Mouse (Mus musculus): ENCODE measurements around the gene Yy1. TPM values are rescaled to one million over a fixed set of nuclear protein-coding genes. Genes with fewer than 3 reads are reported as not detected.

Yy1 gene
- polyA plus RNA-seq, 1 experiment, result 9.3 TPM

DNA sequence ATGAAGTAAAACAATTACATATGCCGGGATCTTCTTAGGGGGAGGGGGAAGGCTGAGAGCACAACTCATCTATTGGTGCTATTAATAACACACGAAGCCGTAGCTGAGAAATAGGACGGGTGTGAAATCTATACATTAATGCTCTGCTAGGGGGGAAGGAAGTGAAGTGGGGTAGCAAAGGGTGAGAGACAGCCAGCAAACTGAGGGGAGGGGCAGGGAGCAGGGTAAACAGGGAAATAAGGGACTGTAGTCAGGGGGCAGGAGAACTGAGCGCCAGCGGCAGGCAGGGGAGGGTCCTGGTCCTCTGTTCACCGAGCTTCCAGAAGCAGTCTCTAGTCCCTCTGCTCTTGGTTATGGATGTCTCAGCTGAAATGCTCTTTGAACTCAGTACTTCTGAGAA is 25.9 kb upstream of the Yy1 start:
- 32% methylated on average over 7 of the region's 7 CpGs for WGBS
- DNase-seq (ENCODE audit: low read depth, low spot score), result no peak

DNA sequence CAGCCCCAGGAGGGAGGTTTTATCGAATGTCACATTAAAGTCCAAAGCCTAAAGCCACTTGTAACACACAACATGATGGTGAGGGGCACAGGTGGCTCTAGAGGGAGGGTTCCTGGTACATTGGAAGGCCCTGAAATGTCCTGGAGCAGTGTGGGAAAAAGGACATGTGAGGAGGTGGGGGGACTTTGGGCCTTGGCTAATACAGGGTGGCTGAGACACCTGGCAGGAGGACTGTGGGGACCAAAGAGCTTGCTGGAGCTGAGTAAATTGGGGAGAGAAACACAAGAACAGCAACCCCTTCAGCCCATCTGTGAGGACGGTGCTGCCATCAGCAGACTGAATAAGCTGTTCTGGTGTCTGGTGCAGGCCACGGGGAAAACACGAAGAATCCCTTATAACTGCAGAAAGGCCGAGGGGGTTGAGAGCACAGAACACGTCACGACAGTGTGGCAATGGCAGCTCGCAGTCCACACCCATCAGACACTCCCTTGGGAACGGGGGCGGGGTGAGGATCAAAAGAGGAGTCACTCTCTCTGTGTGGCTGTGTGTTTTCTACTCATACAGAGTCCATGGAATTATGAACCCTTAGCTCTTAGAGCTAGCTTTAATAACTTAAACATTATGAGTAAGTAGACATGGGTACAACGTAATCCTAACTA is 24.4 kb upstream of the Yy1 start:
- WGBS, result 45% methylated on average over 11 of the region's 11 CpGs
- DNase-seq (ENCODE audit: low read depth, low spot score), result no peak

DNA sequence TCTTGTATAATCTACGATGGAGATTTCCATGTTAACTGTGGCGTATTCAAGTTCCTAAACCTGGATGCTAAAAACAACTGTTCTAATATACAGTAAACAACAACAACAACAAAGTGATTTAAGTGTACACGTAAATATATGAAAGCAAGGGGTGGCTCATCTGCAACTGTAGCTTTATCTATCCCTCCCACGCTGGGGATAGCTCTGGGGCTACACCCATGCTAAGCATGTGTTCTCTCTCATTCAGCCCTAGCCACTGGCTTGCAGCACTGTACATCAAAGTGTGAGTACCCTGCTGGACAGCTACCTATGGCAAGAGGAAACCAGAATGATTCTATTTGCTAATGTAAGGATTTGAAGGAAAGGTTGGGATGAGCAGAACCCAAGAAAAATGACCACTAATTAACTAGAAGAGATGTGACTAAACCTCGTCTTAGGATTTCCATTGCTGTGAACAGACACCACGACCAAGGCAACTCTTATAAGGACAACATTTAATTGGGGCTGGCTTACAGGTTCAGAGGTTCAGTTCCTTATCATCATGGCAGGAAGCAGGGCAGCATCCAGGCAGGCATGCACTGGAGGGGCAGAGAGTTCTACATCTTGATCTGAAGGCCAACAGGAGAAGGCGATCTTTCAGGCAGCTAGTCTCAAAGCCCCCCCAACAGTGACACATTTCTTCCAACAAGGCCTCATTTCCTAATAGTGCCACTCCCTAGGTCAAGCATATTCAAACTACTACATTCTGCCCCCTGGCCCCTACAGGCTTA is 12.5 kb upstream of the Yy1 start:
- WGBS, result 97% methylated on average over 7 of the region's 7 CpGs
- no peak for DNase-seq (ENCODE audit: low read depth, low spot score)

DNA sequence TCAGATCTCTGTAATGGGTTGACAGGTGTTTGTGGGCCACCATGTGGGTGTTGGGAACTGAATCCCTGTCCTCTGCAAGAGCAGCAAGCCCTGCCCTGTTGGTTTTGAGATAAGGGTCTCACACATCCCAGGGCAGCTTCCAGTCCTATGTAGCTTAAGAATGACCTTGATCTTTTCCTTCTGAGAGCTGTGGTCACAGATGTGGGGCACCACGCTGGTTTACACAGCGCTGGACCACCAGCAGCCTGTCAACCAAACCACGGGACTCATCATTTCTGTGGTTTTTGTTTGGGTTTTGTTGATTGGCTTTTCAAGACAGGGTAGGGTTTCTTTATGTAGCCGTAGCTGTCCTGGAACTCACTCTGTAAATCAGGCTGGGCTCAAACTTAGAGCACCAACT is 7.6 kb upstream of the Yy1 start:
- DNase-seq (ENCODE audit: low read depth, low spot score), result no peak
- WGBS, result 92% methylated on average over 4 of the region's 4 CpGs

DNA sequence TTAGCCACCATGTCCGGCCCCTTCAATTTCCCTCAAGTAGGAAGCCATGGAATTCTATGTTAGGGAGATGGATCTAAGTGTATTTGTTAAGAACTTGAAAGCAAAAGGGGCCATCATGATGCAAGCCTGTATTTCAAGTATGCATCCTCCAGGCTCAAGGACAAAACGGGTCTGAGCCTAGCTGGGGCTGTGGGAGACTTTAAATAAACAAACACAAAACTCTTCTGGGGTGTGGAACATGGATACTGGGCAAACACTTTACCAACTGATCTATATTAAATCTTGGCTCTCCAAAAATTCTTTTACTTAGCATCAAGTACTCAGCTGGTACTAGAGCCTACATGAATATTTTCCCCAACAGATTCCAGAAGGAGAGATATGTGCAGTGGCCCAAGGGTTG is 5.4 kb upstream of the Yy1 start:
- DNase-seq (ENCODE audit: low read depth, low spot score), result no peak
- 85% methylated on average over 2 of the region's 2 CpGs for WGBS

DNA sequence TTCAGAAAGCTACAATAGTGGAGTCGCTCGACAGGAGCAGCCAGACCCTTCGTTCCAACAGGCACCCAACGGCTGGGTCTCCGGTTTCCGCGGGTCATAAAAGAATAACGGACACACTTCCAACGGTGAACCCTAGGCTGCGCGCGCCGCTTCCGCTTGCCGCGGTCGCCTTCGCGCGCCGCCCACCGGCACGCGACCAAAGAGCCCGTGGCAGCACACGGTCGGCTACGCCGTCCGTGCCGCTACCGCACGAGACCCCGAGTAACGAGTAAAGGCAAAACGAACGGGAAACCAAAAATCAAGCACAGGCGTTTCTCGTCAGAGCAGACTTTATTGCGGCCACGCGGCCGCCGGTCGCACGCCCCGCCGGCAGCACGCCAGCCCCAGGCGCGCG is 624 bp upstream of the Yy1 start:
- under 1% methylated on average over 52 of the region's 52 CpGs for WGBS
- DNase-seq (ENCODE audit: low read depth, low spot score), result no peak

DNA sequence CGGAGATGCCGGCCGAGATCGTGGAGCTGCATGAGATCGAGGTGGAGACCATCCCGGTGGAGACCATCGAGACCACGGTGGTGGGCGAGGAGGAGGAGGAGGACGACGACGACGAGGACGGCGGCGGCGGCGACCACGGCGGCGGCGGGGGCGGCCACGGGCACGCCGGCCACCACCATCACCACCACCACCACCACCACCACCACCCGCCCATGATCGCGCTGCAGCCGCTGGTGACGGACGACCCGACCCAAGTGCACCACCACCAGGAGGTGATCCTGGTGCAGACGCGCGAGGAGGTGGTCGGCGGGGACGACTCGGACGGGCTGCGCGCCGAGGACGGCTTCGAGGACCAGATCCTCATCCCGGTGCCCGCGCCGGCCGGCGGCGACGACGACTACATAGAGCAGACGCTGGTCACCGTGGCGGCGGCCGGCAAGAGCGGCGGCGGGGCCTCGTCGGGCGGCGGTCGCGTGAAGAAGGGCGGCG is 724 bp downstream of the Yy1 start:
- 1% methylated on average over 69 of the region's 71 CpGs for WGBS

DNA sequence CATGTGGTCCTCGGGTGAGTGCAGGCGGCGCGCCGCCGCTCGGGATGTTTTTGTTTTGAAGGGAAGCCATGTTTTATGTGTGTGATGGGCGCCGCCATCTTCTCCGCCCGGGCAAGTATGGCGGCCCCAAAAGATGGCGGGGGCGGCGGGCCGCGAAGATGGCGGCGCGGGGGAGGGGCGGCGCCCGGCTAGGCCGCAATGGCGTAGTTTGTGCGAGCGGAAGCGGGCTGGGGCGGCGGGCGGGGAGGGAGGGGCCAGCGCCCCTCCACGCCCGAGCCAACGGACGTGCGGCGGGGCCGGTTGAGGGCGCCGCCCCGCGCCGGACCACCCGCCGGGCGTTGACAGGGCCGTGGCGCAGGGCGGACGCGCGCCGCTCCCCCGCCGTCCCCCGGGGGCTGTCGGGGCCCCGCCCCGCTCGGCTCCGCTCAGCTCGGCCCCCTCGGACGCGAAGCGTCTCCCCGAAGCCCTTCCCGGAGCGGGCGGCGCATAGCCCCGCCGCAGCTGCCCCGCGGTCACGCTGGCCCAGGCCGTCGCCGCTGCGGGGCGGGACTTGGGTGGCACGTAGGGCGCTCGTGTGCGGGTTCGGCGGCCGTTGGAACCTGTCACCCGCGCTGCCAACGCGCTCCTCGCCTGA is 1.4 kb downstream of the Yy1 start:
- no peak for DNase-seq (ENCODE audit: low read depth, low spot score)
- under 1% methylated on average over 84 of the region's 94 CpGs for WGBS

More for the DNA sequence above, 724 bp downstream of the Yy1 start:
- DNase-seq (ENCODE audit: low read depth, low spot score), result no peak

DNA sequence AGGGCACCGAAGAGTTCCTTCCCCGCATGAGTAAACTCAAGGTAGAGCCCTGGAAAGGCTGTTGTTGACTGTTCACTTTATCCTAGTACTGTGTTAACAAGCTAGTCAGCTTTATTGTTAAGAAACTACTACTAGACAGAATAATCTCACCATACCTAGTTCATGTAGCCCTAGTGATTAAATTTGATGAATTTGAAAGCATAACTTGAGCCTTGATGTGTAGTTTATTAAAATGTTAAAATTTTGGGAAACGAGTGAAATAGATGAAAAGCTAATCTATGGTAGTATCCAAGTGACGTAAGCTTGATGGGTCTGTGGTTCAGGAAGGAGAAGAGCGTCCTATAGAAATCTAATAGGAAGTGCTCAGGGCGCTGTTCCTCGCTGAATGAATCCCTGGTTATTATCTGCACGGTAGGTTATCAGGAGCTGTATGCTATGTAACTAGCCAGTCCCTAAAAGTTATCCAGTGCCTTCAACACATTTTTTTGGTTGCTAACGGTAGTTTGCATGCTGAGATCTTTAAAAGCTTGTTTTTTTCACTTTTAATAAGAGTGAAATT is 2.3 kb downstream of the Yy1 start:
- 4% methylated on average over 9 of the region's 9 CpGs for WGBS
- DNase-seq (ENCODE audit: low read depth, low spot score), result no peak

DNA sequence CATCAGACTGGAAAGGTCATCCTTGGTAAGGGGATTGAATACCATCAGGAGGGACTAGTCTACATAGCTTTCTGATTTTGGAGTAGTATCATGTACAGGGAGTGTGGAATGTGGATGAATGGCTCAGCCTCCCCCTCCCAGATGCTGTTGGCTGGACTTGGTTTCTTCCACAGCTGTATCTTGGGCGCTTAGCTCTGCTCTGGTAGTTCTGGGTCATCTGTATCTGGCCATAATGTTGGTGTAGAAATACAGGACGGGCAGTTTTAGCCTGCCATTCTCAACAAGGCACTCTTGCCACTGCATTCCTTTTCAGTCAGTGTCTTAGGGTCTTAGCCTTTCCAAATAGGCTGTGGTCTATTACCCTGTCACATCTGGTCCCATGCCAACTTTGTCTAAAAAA is 8.8 kb downstream of the Yy1 start:
- no peak for DNase-seq (ENCODE audit: low read depth, low spot score)
- WGBS, result 61% methylated on average over 2 of the region's 2 CpGs

DNA sequence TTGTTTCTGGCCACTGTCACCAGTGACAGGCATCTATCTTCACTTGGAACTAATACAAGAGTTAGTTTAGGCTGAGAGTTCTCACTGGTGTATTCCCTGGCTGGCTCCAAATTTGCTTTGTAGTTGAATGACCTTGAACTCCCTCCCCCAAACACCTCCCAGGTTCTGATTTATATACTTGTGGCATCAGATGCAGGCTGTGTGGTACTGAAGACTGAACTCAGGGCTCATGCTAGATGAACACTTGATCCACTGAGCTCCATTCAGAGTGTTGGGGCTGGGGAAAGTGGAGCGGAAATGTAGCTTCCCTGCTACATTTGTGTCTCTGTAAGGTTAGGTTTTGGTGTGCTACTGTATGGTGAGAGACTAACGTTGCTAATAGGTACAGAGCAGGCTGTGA is 11.6 kb downstream of the Yy1 start:
- no peak for DNase-seq (ENCODE audit: low read depth, low spot score)
- 77% methylated on average over 2 of the region's 2 CpGs for WGBS

DNA sequence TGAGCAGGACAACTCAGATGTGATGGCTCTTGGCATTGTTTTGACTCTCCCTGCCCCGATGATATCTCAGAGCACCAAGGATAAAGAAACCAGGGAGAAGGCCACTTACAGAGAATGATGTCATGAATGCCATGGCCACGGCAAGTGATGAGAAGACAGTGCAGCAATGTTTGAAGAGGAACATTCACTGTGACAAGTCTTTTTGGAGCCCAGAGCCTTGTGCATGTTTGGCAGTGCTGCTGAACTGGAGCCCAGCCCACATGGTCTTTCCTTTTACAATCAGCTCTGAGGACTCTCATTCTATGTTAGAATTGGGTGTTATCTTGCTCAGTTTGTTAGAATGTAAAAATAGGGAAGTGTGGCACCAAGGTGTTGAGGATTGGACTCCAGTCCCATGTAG is 15.7 kb downstream of the Yy1 start:
- WGBS, result 50% methylated on average over 2 of the region's 2 CpGs

DNA sequence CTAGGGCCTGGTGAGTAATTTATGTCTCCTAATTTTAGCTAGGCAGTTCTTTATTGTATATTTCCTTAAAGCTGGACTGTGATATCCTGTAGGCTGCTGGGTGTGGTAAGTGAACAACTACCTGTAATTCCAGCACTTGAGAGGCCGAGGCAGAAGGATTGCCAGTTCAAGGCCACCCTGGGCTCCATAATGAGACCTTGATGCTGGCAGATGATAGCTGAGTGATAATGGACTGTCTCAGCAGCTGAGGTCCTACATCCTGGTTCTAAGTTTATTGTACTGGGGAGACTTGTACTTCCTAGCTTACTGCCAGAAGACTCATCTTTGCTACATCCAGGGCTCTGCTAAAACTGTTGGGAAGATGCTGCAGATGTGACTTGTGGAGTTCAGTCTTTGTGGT is 17.0 kb downstream of the Yy1 start:
- 28% methylated on average over 1 of the region's 1 CpGs for WGBS
- DNase-seq (ENCODE audit: low read depth, low spot score), result no peak

More for the DNA sequence above, 15.7 kb downstream of the Yy1 start:
- no peak for DNase-seq (ENCODE audit: low read depth, low spot score)

DNA sequence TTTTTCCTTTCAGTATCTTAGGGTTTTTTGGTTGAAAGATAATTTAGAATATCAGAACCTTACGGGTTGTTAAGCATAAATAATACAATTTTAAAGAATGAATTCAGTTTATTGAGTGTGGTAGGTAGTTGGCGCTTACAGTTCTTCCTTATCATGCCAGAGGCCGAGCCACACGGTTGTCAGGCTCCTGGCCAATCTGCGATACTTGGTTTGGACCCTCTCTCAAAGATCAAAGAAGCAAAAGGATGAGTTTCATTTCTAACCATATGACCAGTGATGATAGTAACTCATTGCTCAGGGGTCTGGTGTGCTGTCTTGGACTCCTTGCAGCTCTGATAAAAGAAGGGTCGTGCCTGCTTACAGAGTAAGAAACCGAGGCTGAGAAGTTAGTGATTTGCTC is 17.5 kb downstream of the Yy1 start:
- DNase-seq (ENCODE audit: low read depth, low spot score), result no peak
- 65% methylated on average over 7 of the region's 7 CpGs for WGBS

DNA sequence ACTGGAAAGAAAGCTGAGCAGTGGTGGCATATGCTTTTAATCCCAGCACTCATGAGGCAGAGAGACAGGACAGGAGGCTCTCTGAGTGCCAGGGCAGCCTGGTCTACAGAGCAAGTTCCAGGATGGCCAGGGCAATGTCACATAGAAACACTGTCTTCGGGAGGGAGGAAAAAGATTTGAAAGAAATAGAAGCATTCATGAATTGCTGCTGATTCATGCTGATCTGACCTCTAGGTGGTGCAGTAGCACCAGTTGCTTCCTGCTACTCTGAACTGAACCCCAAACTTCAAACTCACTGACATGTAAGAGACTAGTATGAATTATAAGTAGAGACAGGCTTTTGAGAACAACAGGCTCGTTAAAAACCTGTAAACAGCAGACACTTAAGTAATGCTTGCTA is 18.4 kb downstream of the Yy1 start:
- WGBS, result 20% methylated on average over 2 of the region's 2 CpGs
- no peak for DNase-seq (ENCODE audit: low read depth, low spot score)

DNA sequence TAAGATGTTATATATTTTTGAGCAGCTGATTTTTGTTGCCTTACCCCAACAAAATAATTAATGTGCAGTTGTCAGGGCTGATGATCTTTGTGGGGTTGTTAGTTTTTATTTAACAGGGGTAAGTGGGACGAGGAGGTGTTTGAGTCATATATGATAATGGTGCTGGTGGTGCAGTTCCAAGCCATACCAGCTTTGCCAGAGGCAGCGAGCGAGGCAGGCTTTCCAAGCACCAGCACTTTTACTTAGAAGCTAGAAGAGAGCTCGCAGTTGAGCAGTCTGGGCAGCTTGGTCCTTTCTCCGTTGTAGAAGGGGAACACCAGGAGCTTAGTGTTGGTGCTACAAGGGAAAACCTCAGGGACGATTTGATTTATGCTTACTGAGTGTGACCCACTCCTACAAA is 19.7 kb downstream of the Yy1 start:
- no peak for DNase-seq (ENCODE audit: low read depth, low spot score)
- 77% methylated on average over 6 of the region's 6 CpGs for WGBS

DNA sequence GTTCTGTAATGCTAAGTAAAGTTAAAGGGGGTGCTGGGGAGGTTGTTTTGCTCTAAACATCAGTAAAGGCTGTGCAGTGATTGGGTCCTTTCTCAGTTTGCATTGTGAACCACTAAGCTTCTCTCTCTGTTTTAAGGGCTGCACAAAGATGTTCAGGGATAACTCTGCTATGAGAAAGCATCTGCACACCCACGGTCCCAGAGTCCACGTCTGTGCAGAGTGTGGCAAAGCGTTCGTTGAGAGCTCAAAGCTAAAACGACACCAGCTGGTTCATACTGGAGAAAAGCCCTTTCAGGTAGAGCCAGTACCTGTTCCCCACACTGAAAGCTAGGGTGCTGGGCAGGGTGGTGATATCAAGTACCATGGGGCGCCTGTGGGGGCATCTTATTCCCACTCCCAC is 21.7 kb downstream of the Yy1 start:
- no peak for DNase-seq (ENCODE audit: low read depth, low spot score)
- 78% methylated on average over 6 of the region's 6 CpGs for WGBS

DNA sequence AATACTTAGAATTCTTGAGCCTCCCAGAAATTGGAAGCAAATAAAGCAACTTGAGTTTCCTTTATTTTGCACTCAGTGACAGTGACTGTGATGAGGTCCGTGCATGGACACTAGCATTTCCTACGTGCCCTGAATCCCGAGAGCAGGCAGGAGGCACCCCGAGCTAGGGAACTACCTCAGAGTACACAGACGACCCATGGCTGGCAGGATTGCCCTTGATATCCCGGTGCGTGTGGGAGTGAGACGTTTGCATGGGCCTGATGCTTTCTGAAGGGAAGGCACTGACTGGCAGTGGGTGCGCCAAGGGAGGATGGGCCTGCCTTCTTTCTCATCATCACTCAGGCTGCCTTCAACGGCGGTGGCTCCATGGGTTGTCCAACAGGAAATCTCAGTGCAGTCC is 23.8 kb downstream of the Yy1 start:
- WGBS, result 74% methylated on average over 11 of the region's 11 CpGs
- DNase-seq (ENCODE audit: low read depth, low spot score), result no peak

DNA sequence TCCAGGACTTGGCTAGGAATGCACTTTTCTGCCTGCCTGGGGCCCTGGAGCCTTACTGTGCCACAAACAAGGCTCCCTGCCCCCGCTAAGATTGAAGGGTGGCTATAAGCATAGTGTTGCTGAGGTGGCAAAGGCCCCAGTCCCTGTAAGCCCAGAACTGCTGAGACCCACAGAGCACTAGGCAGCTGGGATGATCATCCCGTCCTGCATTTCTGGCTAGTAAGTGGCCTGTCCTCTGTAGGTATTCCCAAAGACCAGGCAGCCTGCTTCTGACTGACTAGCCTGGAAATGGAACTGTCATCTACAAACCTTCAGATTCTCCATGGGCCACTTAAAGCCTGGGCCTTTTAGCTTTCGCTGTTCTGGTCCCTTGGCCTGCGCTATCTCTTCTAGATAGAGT is 27.7 kb downstream of the Yy1 start:
- WGBS, result 92% methylated on average over 4 of the region's 4 CpGs

DNA sequence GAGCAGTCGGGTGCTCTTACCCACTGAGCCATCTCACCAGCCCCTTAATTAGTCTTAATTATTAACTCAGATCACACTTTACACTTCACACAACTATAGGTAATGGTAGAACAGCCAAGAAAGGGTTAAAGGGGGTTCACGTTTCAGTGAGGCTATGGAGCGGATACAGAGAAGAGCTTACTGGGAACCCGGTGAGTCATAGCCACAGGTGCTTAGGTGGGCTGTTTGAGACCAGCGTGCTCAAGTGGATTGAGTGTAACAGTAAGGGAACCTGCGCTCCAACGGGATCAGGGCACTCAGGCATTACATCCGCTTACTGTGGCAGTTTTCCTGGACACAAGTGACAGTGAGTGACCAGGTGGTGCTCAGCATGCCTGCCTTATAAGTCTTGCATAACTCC is 30.3 kb downstream of the Yy1 start:
- 60% methylated on average over 8 of the region's 8 CpGs for WGBS

More for the DNA sequence above, 27.7 kb downstream of the Yy1 start:
- DNase-seq (ENCODE audit: low read depth, low spot score), result no peak

More for the DNA sequence above, 30.3 kb downstream of the Yy1 start:
- no peak for DNase-seq (ENCODE audit: low read depth, low spot score)

All from large intestine, adult 2 months (tissue).